Mouse (Mus musculus) embryonic facial prominence, embryonic 12.5 days (tissue): ENCODE measurements at regions not wholly inside any gene's neighbourhood (a gene's known extent, or its start where the extent isn't known, plus 50 kb on each side); places are given as distances from the start of the nearest gene placed in this dataset.

Experiments used
- ATAC-seq: fragments of 200-750 bp; cut with Nextera tagmentation; 2 replicates; pipeline ENCODE4 v1.8.0; 2017; ENCODE audit not compliant: insufficient number of reproducible peaks, insufficient read depth, low FRiP score, low TSS enrichment
- H3K27ac ChIP-seq: fragments of 300-500 bp; sonication (generic); 2 replicates; pipeline ENCODE4 v1.5.1; 2016; ENCODE audit warnings: mild to moderate bottlenecking
- H3K27me3 ChIP-seq: fragments of 300-500 bp; sonication (generic); 2 replicates; pipeline ENCODE4 v1.6.1; 2016; ENCODE audit warnings: mild to moderate bottlenecking, moderate library complexity
- H3K36me3 ChIP-seq: fragments of 300-500 bp; sonication (generic); 2 replicates; pipeline ENCODE4 v1.6.1; 2016; ENCODE audit warnings: mild to moderate bottlenecking
- H3K4me1 ChIP-seq: fragments of 300-500 bp; sonication (generic); 2 replicates; pipeline ENCODE4 v1.6.1; 2016
- H3K4me2 ChIP-seq: fragments of 300-500 bp; sonication (generic); replicated peaks from 2 replicates; pipeline ENCODE4 v1.6.1; 2016; ENCODE audit warnings: mild to moderate bottlenecking, moderate library complexity
- H3K4me3 ChIP-seq: fragments of 300-500 bp; sonication (generic); 2 replicates; pipeline ENCODE4 v1.5.1; 2016; ENCODE audit warnings: mild to moderate bottlenecking
- H3K9ac ChIP-seq: fragments of 300-500 bp; sonication (generic); 2 replicates; pipeline ENCODE4 v1.6.1; 2016; ENCODE audit warnings: mild to moderate bottlenecking, moderate library complexity
- H3K9me3 ChIP-seq: fragments of 300-500 bp; sonication (generic); 2 replicates; pipeline ENCODE4 v1.6.1; 2016; ENCODE audit warnings: mild to moderate bottlenecking, moderate library complexity
- WGBS: fragments of 180-500 bp; shearing (Covaris S2); methylation state at CpG from one replicate; pipeline ENCODE4 v1.1.7; 2016; 5-methylcytosine and 5-hydroxymethylcytosine counted together

- Histone ChIP-seq H3K9me3 (no peaks in the 10 kb centered on the region), H3K4me1 (no peaks in the 10 kb centered on the region), H3K4me2 (no peak overlapping the region), H3K27me3 (no peaks in the 10 kb centered on the region), H3K27ac (no peak overlapping the region), H3K9ac (no peak overlapping the region), H3K36me3 (no peaks in the 10 kb centered on the region), H3K4me3 (no peak overlapping the region)
- ATAC-seq, result no peak
Observed at GRCm38 (mm10) chr4:93935692-93936091, 600.4 kb upstream of the Tusc1 start.

- H3K27ac ChIP-seq, result no peak overlapping the region
- no peak for ATAC-seq
- H3K4me1 ChIP-seq, result no peaks in the 10 kb centered on the region
- no peaks in the 10 kb centered on the region for H3K27me3 ChIP-seq
- no peaks in the 10 kb centered on the region for H3K36me3 ChIP-seq
- H3K9me3 ChIP-seq, result no peaks in the 10 kb centered on the region
- no peak overlapping the region for H3K4me2 ChIP-seq
- H3K4me3 ChIP-seq, result no peak overlapping the region
- WGBS, result 90% methylated on average over 7 of the region's 7 CpGs
- no peak overlapping the region for H3K9ac ChIP-seq
Observed at GRCm38 (mm10) chr4:93927117-93927516, 591.8 kb upstream of the Tusc1 start.

GRCm38 (mm10) chr4:93924402-93924801, 589.1 kb upstream of the Tusc1 start:
- ATAC-seq, result no peak
- H3K9ac ChIP-seq, result no peak overlapping the region
- H3K4me1 ChIP-seq, result no peaks in the 10 kb centered on the region
- H3K27ac ChIP-seq, result no peak overlapping the region
- H3K27me3 ChIP-seq, result no peaks in the 10 kb centered on the region
- no peaks in the 10 kb centered on the region for H3K9me3 ChIP-seq
- WGBS, result 83% methylated on average over 1 of the region's 1 CpGs
- no peaks in the 10 kb centered on the region for H3K36me3 ChIP-seq
- no peak overlapping the region for H3K4me3 ChIP-seq
- H3K4me2 ChIP-seq, result no peak overlapping the region

- no peak for ATAC-seq
- H3K4me1 ChIP-seq, result no peaks in the 10 kb centered on the region
- 86% methylated on average over 11 of the region's 11 CpGs for WGBS
- H3K9ac ChIP-seq, result no peak overlapping the region
- no peak overlapping the region for H3K4me2 ChIP-seq
- H3K27ac ChIP-seq, result no peak overlapping the region
- no peaks in the 10 kb centered on the region for H3K36me3 ChIP-seq
- no peaks in the 10 kb centered on the region for H3K27me3 ChIP-seq
- H3K9me3 ChIP-seq, result no peaks in the 10 kb centered on the region
- no peak overlapping the region for H3K4me3 ChIP-seq
Observed at GRCm38 (mm10) chr4:93886631-93887030, 551.3 kb upstream of the Tusc1 start.

- 77% methylated on average over 3 of the region's 3 CpGs for WGBS
- Histone ChIP-seq H3K4me3 (no peak overlapping the region), H3K36me3 (no peaks in the 10 kb centered on the region), H3K4me1 (no peaks in the 10 kb centered on the region), H3K27ac (no peak overlapping the region), H3K9ac (no peak overlapping the region), H3K27me3 (no peaks in the 10 kb centered on the region), H3K4me2 (no peak overlapping the region), H3K9me3 (no peaks in the 10 kb centered on the region)
- ATAC-seq, result no peak
Observed at GRCm38 (mm10) chr4:93881318-93881717, 546.0 kb upstream of the Tusc1 start.

GRCm38 (mm10) chr4:93879351-93879872, 544.1 kb upstream of the Tusc1 start:
- ATAC-seq, result no peak
- H3K27ac ChIP-seq, result no peak overlapping the region
- H3K4me2 ChIP-seq, result no peak overlapping the region

GRCm38 (mm10) chr4:93873271-93873670, 538.0 kb upstream of the Tusc1 start:
- H3K27me3 ChIP-seq, result no peaks in the 10 kb centered on the region
- no peak overlapping the region for H3K27ac ChIP-seq
- H3K9me3 ChIP-seq, result no peaks in the 10 kb centered on the region
- H3K4me2 ChIP-seq, result no peak overlapping the region
- no peaks in the 10 kb centered on the region; the same call in 1 of the 2 replicates for H3K4me1 ChIP-seq
- H3K36me3 ChIP-seq, result no peaks in the 10 kb centered on the region
- no peak for ATAC-seq
- no peak overlapping the region for H3K9ac ChIP-seq
- 47% methylated on average over 3 of the region's 3 CpGs for WGBS
- H3K4me3 ChIP-seq, result no peak overlapping the region

More at GRCm38 (mm10) chr4:93879351-93879872, 544.1 kb upstream of the Tusc1 start:
- WGBS, result 63% methylated on average over 8 of the region's 8 CpGs
- Histone ChIP-seq H3K4me1 (no peaks in the 10 kb centered on the region), H3K4me3 (no peak overlapping the region), H3K9ac (no peak overlapping the region), H3K27me3 (no peaks in the 10 kb centered on the region), H3K9me3 (no peaks in the 10 kb centered on the region), H3K36me3 (no peaks in the 10 kb centered on the region)

- WGBS, result 91% methylated on average over 3 of the region's 3 CpGs
- Histone ChIP-seq H3K4me1 (no peaks in the 10 kb centered on the region), H3K4me3 (no peak overlapping the region), H3K4me2 (no peak overlapping the region), H3K27ac (no peak overlapping the region), H3K9me3 (no peaks in the 10 kb centered on the region), H3K27me3 (no peaks in the 10 kb centered on the region), H3K9ac (no peak overlapping the region), H3K36me3 (no peaks in the 10 kb centered on the region)
- ATAC-seq, result no peak
Observed at GRCm38 (mm10) chr4:93853451-93853850, 518.1 kb upstream of the Tusc1 start.

- ATAC-seq, result no peak
- Histone ChIP-seq H3K4me3 (no peak overlapping the region), H3K4me1 (no peaks in the 10 kb centered on the region), H3K9ac (no peak overlapping the region), H3K9me3 (no peaks in the 10 kb centered on the region), H3K4me2 (no peak overlapping the region), H3K36me3 (no peaks in the 10 kb centered on the region), H3K27ac (no peak overlapping the region), H3K27me3 (no peaks in the 10 kb centered on the region)
- 82% methylated on average over 3 of the region's 3 CpGs for WGBS
Observed at GRCm38 (mm10) chr4:93849178-93849577, 513.9 kb upstream of the Tusc1 start.

GRCm38 (mm10) chr4:93830701-93831100, 495.4 kb upstream of the Tusc1 start:
- Histone ChIP-seq H3K27me3 (no peaks in the 10 kb centered on the region), H3K4me2 (no peak overlapping the region), H3K9me3 (no peaks in the 10 kb centered on the region), H3K9ac (no peak overlapping the region), H3K36me3 (no peaks in the 10 kb centered on the region), H3K4me3 (no peak overlapping the region), H3K27ac (no peak overlapping the region), H3K4me1 (no peaks in the 10 kb centered on the region)
- ATAC-seq, result no peak

GRCm38 (mm10) chr4:93793104-93793503, 457.8 kb upstream of the Tusc1 start:
- WGBS, result 71% methylated on average over 1 of the region's 1 CpGs
- Histone ChIP-seq H3K36me3 (no peaks in the 10 kb centered on the region), H3K4me1 (no peaks in the 10 kb centered on the region), H3K4me2 (no peak overlapping the region), H3K27me3 (no peaks in the 10 kb centered on the region), H3K27ac (no peak overlapping the region), H3K9me3 (no peaks in the 10 kb centered on the region), H3K9ac (no peak overlapping the region), H3K4me3 (no peak overlapping the region)
- no peak for ATAC-seq

- peak; percentile 67; the same call in 1 of the 2 replicates for ATAC-seq
- Histone ChIP-seq H3K27me3 (no peaks in the 10 kb centered on the region), H3K36me3 (no peaks in the 10 kb centered on the region), H3K9ac (no peak overlapping the region), H3K9me3 (no peaks in the 10 kb centered on the region), H3K4me2 (no peak overlapping the region), H3K4me1 (no peaks in the 10 kb centered on the region), H3K4me3 (no peak overlapping the region), H3K27ac (no peak overlapping the region)
- WGBS, result 73% methylated on average over 11 of the region's 11 CpGs
Observed at GRCm38 (mm10) chr4:93790157-93790556, 454.8 kb upstream of the Tusc1 start.

- Histone ChIP-seq H3K27ac (no peak overlapping the region), H3K4me1 (no peaks in the 10 kb centered on the region), H3K9me3 (no peaks in the 10 kb centered on the region), H3K27me3 (no peaks in the 10 kb centered on the region), H3K4me2 (no peak overlapping the region), H3K9ac (no peak overlapping the region), H3K36me3 (no peaks in the 10 kb centered on the region), H3K4me3 (no peak overlapping the region)
- ATAC-seq, result no peak
- WGBS, result 91% methylated on average over 2 of the region's 2 CpGs
Observed at GRCm38 (mm10) chr4:93754497-93754896, 419.2 kb upstream of the Tusc1 start.
